Mouse (Mus musculus) liver, adult 2 months (tissue): ENCODE data around the gene Mlkl.

Experiments
- CTCF ChIP-seq: fragments of 200-500 bp; IDR thresholded peaks from 2 replicates; pipeline ENCODE4 v1.5.1; 2011; ENCODE audit warnings: low read depth, low read length, control low read depth
- POLR2A ChIP-seq: fragments of 200-500 bp; IDR thresholded peaks from 2 replicates; pipeline ENCODE4 v1.6.1; 2011; ENCODE audit warnings: low read length, control low read depth; ENCODE audit not compliant: insufficient read depth; ENCODE audit errors: extremely low read depth

DNA sequence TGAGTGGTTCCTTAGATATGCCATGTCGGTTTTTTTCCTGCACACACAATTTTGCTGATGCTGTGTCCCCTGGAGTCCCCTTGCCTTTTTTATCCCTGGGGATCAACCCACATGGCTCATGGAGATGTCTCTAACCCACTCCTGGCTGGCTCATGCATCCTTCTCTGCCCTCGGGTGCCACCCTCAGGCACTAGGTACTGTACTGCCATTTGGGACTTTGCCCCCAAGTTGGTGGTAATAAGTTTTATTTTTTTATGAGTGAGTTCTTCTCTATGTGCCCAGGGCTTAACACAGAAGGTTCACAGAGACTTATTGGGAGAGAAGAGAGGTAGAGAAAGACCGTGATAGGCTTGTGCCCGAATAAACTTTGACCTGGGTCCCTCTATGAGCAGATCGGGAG is 14.3 kb upstream of the Mlkl start:
- no peak for TF ChIP-seq POLR2A
- TF ChIP-seq CTCF = no peak
